Mouse (Mus musculus) right cerebral cortex, adult 18-20 months (tissue): ENCODE data around the gene Ephb2.

Source experiments
- DNase-seq: peaks from one replicate; pipeline ENCODE4 v3.0.0; 2022; ENCODE audit warnings: mixed read lengths

The Ephb2 gene

DNA sequence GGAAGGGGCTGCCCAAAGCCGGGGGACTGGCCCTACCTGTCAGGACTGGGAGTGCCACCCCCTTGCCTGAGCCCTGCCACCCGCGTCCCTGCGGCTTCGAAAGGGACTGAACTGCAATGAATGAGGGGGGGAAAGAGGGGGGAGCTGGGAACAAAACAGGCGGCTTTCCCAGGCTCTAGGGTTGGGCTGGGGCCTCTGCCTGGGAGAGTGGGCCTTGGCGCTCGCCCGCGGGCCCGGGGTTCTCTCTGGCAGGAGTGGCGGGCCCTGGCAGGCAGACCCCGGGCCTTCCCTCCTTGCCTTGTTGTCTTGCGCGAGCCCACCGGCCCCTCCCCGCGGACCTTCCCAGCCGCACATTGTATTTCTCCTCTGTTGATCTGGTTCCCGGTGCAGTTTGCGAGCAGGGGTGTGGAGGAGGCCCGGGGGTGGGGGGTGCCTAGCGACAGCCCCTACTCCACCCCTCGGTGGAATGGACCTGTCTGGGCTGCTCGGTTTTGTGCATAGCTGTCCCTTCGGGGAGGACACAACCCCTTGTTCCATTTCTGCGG is 671 bp upstream of the Ephb2 start:
- no peak for DNase-seq

DNA sequence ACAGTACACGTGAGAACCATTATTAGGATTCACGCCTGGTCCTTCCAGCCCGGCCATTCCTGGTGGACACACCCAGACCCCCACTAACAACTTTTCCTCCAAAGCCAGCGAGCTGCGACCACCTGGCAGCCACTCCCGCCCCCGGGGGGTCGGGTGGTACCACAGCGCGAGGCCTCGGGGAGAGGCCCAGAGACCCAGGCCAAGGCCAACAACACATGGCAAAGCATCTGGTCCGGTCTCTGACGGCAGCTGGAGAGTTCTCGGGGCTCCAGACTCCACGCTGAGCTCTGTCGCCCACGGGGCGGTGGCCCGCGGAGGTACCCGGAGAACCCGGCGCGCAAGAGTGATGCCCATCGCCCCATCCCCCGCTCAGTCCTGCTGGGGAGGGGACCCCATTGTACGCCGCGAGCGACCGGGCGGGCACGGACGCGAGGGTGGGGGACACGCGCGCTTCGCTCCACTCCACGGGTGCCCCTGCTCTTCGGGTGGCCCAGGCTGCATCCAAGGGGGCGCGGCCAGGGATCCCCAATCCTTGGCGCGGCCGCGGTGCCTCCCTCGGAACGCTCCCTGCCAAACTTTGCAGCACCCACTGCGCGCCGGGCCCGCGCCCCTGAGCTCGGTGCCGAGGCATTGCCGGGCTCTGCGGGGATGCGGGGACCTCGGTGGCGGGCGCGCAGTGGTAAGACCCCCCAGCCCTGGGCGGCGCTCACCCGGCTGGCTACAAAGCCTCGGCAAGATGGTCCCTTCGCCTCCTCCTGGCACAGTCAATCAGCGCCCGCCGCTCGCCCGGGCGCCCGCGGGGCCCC is 770 bp downstream of the Ephb2 start:
- DNase-seq, result peak; percentile 22

DNA sequence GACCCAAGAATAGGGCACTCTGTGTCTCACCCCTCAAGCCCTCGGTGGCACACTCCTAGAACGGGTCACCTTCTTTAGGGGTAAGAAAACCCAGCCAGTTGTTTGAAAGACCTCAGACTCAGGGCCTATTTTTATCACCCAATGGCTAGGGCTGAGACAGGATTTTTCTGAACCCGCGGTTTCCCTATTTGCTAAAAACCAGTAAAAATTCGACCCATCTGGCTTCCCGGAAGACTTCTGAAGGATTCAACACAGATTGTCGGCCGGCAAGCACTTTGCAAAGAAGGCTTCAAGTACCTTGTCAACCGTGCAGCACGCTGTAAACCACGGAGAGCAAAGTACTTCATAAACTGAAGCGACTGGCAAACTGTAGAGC is 1.4 kb downstream of the Ephb2 start:
- no peak for DNase-seq

DNA sequence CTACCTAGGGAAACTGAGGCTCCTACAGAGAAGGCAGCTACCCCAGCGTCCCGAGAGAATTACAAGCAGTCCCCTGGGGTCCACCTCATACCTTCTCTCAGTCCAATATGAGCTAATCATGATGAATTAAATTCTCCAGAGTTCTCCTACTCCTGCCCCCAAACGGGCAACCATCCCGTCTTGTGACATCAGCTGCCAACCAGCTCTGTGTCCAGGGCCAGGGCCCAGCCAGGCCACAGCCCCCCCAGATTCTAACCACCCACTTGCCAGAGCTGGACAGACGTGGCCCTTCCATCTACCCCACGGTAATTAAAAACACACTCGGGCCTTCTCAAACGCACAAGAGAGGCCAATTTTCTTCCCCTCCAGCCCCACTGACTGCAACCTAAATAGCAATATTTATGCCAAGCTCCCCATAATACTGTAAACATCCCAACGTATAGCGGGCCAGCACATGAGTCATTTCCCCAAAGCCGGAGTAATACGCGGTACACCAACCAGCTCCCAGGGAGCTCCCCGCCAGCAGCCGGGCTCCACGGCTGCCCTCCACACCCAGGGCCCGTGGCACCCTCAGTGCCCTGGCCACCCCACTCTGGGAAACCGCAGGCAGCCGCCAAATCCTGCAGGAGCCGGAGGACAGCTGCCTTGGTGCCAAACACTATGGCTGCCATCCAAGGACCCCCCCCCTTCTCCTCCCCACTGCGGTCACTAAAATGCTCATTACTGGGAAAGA is 2.0 kb downstream of the Ephb2 start:
- no peak for DNase-seq

DNA sequence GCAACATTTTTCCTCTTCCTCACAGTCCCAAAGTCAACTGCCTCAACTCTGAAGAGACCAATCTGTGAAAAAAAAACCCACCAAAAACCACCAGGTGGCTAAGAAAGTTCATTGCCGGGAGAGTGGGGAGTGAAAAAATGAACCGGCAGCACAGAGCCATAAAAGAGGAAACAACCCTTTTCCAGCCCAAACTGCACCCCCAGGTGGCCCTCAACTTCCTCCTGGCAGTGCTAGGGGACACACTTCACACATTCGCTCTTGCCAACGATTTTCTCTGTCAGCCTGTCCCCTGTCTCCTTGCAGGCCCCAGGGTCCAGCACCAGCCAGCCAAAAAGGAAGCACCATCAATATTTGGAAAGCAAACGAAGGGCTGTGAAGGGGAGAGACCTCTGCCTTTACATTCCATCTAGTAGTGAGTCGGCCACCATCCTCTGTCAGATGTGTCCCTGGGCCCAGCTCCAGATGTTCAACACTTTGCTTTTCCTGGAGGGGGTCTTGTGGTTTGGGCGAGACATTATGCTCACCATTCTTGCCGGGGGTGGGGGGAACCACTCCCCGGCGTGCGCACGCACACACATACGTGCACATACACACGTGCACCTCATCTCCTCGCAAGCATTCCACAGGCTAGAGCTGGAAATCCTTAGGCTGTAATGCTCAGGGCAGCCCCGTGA is 3.1 kb downstream of the Ephb2 start:
- DNase-seq, result no peak

DNA sequence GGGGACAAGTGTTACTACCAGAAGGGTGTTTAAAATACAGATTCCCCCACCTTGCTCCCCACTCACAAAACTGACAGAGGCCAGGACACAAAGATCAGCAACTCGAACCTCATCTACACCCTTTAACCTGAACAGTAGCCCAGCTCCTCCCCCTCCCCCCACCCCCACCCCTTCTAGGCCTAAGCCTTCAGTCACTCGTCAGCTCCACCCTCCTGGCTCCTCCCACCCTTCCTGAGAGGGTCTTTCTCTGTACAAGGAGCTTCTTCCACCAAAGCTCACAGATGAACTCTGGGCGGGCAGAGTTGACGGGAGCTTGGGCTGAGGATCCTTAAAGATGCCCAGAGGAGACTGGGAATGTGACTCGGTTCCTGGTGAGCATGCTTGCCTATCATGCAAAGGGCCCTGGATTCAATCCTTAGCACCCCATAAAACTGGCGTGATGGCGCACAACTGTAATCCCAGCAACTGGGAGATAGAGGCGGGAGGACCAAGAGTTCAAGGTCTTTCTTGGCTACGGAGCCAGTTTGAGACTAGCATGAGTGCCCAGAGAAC is 5.4 kb downstream of the Ephb2 start:
- no peak for DNase-seq

DNA sequence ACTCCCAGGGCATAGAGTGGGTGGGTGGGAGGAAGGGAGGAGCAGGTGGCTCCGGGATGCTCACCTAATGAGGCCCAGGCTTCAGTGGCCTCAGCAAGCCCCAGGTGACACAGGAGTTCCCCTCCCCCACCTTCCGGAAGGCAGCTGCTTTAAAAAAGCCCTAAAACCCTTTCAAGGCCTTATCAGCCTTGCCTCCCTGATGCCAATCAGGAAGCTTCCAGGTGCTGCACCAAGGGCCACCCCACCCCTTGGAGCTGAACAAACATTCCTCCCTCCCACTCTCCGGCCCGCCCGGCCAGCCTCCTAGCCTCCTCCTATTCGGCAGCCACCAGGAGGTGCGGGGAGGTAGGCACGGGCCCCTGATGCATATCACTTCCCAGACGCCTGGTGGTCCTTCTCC is 6.0 kb downstream of the Ephb2 start:
- no peak for DNase-seq

DNA sequence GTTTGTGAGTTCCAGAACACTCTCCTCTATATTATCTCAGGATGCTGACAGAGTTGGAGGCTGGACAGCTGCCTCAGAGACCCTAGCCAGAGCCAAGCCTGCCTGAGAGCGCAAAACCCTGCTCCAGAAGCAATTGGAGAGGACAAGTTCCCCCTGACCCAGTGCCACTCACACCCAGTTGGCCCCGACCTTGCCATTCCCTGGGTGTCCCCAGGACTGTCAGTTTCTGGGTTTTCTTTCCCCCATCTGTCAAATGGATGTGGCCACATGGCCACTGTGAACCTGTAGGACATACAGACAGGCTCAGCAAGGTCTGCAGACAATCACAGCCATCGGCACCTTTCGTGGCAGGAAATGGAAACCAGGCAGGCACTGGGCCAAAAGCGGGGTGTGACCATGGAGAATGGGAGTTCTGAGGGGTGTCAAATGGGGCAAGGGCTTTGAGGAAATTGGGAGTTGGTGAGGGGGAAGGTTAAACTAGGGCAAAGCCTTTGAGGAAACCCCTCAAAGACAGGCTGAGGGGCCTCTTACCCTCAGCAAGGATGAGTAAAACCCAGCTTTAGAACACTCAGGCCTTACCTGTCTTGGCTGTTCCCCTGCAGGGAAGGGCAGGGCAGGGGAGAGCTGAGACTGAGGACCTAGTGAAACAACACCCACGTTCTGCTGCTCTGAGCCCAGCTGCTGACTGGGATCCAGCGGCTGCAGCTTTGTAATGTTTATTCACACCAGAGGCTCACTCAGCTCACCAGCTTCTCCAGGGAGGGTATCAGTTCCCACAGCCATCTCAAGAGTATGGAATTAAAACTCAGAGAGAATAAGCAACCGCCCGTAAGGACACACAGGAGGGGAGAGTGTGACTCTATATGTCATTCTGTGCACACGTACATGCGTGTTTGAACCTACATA is 6.9 kb downstream of the Ephb2 start:
- DNase-seq, result peak; percentile 26

DNA sequence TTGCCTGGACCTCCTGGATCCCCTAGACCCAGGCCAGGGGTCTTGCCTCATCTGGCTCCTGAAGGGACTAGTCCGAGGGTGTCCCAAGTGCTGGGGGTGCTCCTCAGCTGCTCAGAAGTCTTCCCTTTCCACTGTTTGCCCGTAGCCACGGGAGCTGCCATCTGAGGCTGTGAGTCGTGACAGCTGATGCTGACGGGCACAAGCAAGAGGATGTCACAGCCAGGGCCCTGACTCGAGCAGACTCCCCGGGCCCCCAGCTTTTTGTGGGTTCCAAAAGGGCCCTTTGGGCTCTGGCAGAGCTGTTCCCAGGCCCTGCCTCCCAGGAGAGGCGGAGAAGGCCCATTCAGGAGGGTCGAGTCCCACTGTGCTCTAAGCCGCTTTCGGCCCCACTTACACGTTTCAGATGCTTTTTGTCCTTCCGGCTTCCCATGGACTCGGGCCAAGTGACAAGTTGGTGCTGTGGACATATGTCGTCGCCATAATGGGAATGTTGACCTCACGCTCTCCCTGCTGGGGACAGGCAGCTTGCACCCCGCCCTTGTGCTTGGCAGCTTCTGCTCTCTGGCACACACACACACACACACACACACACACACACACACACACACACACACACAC is 10.7 kb downstream of the Ephb2 start:
- no peak for DNase-seq

DNA sequence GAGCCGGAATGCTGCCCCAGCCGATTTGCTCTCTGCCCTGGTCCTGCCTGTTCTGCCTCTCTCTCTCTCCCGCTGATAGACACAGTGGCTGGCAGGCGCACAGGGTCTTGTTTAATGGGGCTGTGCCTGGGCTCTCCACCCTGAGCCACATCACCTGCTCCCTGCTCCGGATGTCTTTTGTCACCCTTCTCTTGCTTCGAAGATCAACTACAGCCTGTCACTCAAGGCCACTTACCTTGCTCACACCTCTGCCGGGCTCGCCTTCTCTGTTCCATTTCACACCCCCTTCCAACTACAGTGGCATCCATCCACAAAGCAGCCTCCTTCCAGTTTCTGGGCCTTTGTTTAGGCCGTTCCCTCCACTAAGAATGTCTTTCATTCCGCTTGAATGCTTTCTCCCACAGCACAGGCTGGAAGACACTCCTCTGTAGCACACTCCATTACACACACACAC is 15.7 kb downstream of the Ephb2 start:
- no peak for DNase-seq

DNA sequence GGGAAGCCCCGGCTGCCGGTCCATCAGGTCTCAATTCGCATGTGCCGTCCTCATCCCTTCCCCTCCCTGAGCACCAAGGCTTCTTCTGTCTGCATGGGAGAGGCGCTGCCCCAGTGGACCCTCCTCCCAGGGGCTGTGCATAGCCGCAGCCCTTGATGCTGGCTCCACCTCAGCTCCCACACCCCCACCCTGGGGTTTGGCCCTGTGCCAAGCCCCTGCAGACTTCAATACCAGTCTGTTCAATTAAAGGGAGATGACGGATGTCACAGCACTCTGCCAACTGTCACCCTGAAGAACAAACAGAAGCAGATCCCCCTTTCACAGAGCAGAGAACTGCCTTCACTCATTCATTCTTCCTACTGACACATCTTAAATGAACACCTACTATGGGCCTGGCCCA is 19.1 kb downstream of the Ephb2 start:
- DNase-seq, result no peak

DNA sequence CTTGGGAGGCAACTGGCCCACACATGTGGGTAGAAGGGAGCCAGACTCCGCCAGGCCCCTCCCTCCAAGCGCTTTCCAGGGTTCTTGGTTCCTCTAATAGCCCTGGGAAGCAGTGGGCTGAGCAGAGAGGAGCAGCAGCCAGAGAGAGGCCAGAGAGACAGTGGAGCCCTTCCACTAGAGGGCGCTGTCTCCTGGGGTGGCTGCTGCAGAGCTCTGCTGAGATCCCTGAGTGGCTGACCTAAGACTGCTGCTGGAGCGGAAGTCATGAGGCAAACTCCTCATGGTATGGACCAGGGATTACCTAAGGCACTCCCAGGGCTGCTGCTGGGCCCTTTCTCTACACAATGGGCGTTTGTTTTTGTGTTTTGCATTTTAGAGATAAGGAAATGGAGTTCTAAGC is 20.4 kb downstream of the Ephb2 start:
- no peak for DNase-seq

DNA sequence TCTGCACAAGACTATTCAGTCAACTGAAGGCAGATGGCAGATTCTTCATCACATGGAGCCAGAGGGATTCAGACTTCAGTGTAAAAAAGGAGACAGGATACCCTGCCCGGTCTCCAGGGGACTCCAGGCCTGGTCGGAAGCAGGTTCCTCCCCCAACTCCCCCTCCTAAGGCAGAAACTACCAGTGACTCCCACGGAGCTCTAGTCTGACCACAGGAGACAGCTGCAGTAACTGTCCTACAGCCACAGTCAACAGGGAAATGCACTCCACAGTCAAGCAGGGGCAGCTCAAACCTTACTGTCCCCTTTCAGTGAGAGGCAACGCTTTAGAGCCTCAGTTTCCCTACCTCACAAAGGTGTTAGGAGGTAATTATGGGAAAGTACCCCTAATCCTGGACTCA is 23.2 kb downstream of the Ephb2 start:
- no peak for DNase-seq

DNA sequence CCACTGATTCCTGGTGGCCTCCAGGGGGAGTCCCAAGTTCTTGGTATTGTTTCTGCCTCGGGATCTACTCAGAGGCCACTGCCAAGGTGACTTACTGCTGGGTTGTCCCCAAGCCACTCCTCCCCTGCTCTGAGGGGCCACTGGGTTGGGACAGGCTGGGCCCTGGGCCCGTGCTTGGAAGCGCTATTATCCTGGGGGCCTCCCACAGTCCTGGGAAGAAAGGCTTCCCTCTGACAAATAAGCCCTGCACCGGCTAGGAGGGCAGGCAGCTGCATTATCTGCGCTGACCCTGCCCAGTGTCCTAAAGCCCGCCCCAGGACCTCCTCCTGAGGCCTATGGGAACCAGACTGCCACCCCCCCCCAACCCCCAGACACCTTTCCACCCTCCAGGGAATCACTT is 24.2 kb downstream of the Ephb2 start:
- no peak for DNase-seq

DNA sequence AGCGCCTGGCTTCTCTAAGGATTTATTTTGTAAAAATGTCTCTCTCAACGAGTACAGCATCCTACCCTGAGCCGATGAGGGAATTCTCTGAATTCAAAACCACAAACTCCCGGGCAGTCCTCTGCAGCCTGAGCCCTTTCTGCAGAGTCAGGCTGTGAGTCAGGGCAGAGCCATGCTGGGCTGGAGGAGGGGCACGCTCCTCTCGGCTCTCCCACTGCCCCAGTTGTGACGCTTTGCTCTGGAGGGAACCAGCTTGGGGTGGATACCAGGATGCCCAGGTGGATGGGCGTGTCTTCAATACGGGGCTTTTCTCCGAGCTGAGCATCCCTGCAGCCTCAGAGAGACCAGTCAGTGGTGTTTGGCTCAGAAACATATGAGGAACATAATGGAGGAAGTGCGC is 27.3 kb downstream of the Ephb2 start:
- no peak for DNase-seq

DNA sequence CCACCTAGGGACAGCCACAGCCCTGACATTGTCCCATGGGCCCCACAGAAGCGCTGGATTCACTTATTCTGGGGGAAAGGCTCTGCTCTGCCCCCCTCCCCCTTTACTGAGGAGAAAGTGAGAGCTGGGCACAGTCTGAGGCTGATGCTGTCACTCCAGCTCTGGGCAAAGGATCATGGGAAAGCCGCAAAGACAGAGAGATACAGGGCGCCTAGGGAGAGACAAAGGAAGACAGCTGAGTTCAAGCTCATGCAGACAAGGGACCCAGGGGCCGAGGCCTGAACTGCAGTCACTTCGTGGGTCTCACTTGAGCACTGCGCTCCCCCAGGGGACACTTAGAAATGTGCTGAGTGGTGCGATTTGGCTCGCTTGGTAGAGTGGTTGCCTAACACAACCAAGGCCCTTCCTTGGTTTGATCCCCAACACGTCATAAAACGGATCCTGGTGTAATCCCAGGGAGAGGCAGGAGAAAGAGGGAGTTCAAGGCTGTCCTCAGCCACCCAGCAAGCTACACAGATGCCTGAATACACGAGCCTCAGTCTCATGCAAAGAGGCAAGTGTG is 28.3 kb downstream of the Ephb2 start:
- DNase-seq, result no peak

DNA sequence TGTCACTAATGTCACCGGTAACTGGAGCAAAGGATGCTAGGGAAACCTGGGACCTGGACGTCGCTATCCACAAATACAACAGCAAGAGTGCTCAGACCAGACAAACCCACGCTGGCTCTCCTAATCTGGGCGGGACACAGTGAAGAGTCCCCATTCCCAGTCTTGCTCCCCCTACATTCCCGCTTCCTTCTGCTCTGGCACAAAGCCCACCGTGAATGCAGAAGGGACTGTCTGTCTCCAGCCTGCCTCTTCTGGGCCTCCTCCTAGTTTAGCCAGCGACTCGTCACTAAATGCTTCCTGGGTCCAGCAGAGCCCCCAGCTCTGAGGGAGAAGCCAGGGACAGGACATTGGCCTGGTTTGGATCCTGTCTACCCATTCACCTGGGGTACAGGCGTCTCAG is 29.5 kb downstream of the Ephb2 start:
- no peak for DNase-seq

DNA sequence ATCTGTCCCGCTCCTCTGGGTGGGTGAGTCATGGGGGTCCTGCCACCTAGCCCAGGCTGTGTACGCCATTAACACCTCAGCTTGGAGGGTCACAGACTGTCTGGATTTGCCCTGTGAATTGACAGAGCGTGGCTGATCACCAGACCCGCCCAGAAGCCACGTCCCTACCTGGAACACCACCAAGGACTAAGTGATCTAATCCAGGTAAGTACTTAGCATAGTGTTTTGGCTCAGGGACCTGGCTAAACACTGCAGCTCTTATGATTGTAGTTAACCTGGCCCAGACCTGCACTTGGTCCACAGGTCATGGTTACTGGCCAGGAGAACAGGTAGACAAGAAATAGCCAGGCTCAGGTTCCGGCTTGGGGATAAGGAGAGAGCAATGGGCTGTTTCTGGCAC is 31.4 kb downstream of the Ephb2 start:
- DNase-seq, result no peak

DNA sequence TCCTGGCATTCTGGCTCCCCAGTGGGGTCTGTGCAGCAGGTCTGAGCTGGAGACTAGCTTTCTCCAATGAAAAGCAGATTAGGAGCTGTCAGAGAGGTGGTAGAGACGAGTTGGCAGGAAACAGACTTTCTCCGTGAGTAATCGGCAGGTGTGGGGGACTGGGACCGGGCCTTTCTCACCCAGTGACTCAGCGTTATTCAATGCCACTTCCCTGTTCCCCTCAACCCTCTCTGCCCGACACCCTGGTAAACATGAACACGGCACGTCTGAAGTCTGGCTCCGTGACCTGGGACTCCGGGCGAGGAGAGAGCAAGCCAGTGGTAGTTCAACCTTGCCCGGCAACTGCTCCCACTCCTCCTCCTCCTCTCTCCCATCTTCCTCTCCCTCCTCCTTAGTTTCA is 33.3 kb downstream of the Ephb2 start:
- DNase-seq, result peak; percentile 40

DNA sequence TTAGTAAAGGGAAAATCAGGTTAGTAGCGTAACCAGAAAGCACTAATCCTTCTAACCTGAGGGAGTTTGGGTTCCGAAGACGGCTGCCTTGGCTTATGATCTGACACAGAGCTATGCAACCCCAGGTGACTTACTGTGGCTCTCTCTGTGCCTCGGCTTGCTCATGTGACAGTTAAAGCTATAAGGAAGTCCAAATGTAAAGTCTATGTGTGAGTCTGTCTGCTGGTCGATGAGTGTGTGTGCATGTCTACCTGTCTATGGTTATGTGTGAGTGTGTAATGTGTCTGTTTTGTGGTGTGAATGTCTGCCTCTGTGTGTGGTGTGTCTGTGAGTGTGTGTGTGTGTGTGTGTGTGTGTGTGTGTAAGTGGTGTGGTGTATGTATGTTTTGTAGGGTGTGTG is 33.8 kb downstream of the Ephb2 start:
- no peak for DNase-seq

DNA sequence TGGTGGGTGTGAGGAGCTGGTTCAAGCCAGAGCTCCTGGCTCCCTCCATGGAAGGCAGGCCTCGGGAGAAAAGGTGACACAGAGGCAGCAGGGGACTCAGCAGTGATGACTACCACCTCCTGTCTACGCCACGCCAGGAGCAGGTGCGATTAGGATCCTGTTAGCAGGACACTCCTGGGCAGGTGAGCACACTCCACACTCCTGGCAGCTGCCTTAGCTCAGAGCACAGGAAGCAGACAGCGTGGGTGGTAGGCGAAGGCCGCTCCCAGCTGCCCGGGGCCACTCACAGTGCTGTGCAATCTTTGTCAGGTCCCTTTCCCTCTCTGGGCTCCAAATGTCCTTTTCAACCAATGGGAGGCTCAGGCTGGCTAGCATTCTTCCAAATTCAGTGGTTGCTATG is 34.3 kb downstream of the Ephb2 start:
- DNase-seq, result no peak
